Mouse (Mus musculus) ovary, postnatal 36 days (tissue): Measurements from ENCODE around the gene Trafd1.
A peak's percentile ranks its signal among the peaks of the same experiment; 100 is the strongest.

Source experiments
- DNase-seq: peaks from one replicate; pipeline ENCODE4 v3.0.0; 2022; ENCODE audit warnings: low spot score, mixed read lengths

The Trafd1 gene

GRCm38 (mm10) chr5:121385461-121386119 is at the start of gene Trafd1:
Trafd1 (minus strand) TSS chr5:121385632.
- DNase-seq: peak; percentile 96

GRCm38 (mm10) chr5:121428954-121429353 is 43.5 kb upstream of the Trafd1 start:
- DNase-seq: no peak

GRCm38 (mm10) chr5:121423297-121423696 is 37.9 kb upstream of the Trafd1 start:
- no peak for DNase-seq

GRCm38 (mm10) chr5:121422787-121423186 is 37.4 kb upstream of the Trafd1 start:
- no peak for DNase-seq

- DNase-seq: no peak
Observed at GRCm38 (mm10) chr5:121420721-121421120, 35.3 kb upstream of the Trafd1 start.

GRCm38 (mm10) chr5:121410975-121411374 is 25.5 kb upstream of the Trafd1 start:
- no peak for DNase-seq

GRCm38 (mm10) chr5:121407856-121408255 is 22.4 kb upstream of the Trafd1 start:
- DNase-seq: no peak

- DNase-seq: no peak
Observed at GRCm38 (mm10) chr5:121400849-121401248, 15.4 kb upstream of the Trafd1 start.

GRCm38 (mm10) chr5:121400064-121400463 is 14.6 kb upstream of the Trafd1 start:
- no peak for DNase-seq

GRCm38 (mm10) chr5:121399540-121399939 is 14.1 kb upstream of the Trafd1 start:
- no peak for DNase-seq

GRCm38 (mm10) chr5:121398965-121399462 is 13.6 kb upstream of the Trafd1 start:
- DNase-seq: no peak

- DNase-seq: no peak
Observed at GRCm38 (mm10) chr5:121398146-121398964, 12.9 kb upstream of the Trafd1 start.

- DNase-seq: peak; percentile 95
Observed at GRCm38 (mm10) chr5:121397187-121398145, 12.0 kb upstream of the Trafd1 start, which contains the start of gene Naa25. Naa25 (plus strand) TSS chr5:121397936.

GRCm38 (mm10) chr5:121395621-121396020 is 10.2 kb upstream of the Trafd1 start:
- no peak for DNase-seq

GRCm38 (mm10) chr5:121393402-121393801 is 8.0 kb upstream of the Trafd1 start:
- no peak for DNase-seq

- DNase-seq: no peak
Observed at GRCm38 (mm10) chr5:121392667-121393380, 7.4 kb upstream of the Trafd1 start.

GRCm38 (mm10) chr5:121389691-121390090 is 4.3 kb upstream of the Trafd1 start:
- no peak for DNase-seq

GRCm38 (mm10) chr5:121389106-121389505 is 3.7 kb upstream of the Trafd1 start:
- DNase-seq: no peak

GRCm38 (mm10) chr5:121387126-121387525 is 1.7 kb upstream of the Trafd1 start:
- peak; percentile 38 for DNase-seq

- DNase-seq: no peak
Observed at GRCm38 (mm10) chr5:121386120-121386909, 883 bp upstream of the Trafd1 start.
